Mouse (Mus musculus): Measurements from ENCODE around the gene Arhgap36.

DNA sequence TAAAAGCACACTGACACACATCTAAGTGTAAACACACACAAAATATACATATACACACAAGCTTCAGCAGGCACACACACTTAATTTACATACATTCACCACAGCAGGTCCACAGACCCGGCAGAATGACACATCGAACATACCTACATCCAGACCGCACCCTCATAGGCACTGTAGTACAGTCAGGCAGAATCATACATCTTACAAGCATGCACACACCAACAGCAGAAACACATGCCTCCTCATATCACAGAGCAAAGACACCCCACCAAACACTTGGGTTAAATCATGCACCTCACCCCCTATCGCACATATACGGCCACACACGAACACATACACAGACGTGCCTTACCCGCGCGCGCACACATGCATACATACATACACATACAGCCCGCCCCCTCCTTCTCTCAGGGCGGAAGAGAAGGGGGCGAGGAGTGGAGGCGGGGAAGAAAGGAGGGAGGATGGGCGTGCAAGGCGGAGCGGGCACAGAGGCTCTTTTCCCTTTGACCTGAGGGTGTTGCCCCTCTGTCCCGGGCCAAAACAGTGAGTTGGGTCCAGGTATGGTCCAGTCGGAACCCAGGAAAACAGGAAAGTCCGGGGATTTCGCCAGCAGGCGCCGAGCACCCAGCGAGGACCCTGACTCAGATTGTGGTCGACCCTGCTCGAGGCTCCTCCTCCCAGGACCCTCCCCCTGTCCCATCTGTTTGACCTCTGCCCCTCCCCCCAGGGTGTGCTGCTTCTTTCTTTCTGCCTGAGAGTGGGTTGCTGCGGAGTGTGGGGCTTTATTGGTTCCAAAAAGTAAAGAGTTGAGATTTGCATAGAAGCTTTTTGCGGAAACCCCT lies 16.4 kb downstream of the Arhgap36 start:
- TF ChIP-seq POLR2A (IDR thresholded peaks at IDR 0.05; ENCODE audit: low read depth, low read length) (no peak), CTCF (IDR thresholded peaks at IDR 0.05; ENCODE audit: borderline replicate concordance, insufficient read depth, low read length) (no peak)
